Mouse (Mus musculus) limb, embryonic 14.5 days (tissue): ENCODE data around the gene Kif3b. TPM values are rescaled to one million over a fixed set of nuclear protein-coding genes. Genes with fewer than 3 reads are reported as not detected.

Experiments
- ATAC-seq: fragments of 200-750 bp; cut with Nextera tagmentation; 2 replicates; pipeline ENCODE4 v1.8.0; 2017; ENCODE audit warnings: low read depth, moderate number of reproducible peaks, moderate TSS enrichment; ENCODE audit not compliant: low FRiP score
- DNase-seq: peaks from one replicate; pipeline ENCODE4 v3.0.0-alpha.2; 2015; ENCODE audit warnings: low spot score
- H3K27ac ChIP-seq: fragments of 300-500 bp; sonication (generic); replicated peaks from 2 replicates; pipeline ENCODE4 v1.5.1; 2014; ENCODE audit warnings: low read depth, mild to moderate bottlenecking, low read length, moderate library complexity, mixed read lengths
- H3K27me3 ChIP-seq: fragments of 300-500 bp; sonication (generic); 2 replicates; pipeline ENCODE4 v1.6.1; 2014; ENCODE audit warnings: low read length, mixed read lengths; ENCODE audit not compliant: control insufficient read depth, insufficient read depth
- H3K36me3 ChIP-seq: fragments of 300-500 bp; sonication (generic); 2 replicates; pipeline ENCODE4 v1.6.1; 2014; ENCODE audit warnings: mild to moderate bottlenecking, low read length, moderate library complexity, mixed read lengths; ENCODE audit not compliant: control insufficient read depth, insufficient read depth
- H3K4me1 ChIP-seq: fragments of 300-500 bp; sonication (generic); 2 replicates; pipeline ENCODE4 v1.6.1; 2014; ENCODE audit warnings: antibody characterized with exemption, low read length, mixed read lengths; ENCODE audit not compliant: control insufficient read depth, insufficient read depth
- H3K4me2 ChIP-seq: fragments of 300-500 bp; sonication (generic); replicated peaks from 2 replicates; pipeline ENCODE4 v1.6.1; 2014; ENCODE audit warnings: low read depth, mild to moderate bottlenecking, low read length, moderate library complexity; ENCODE audit not compliant: severe bottlenecking
- H3K4me3 ChIP-seq: fragments of 300-500 bp; sonication (generic); replicated peaks from 2 replicates; pipeline ENCODE4 v1.5.1; 2014; ENCODE audit warnings: low read length
- H3K9ac ChIP-seq: fragments of 300-500 bp; sonication (generic); 2 replicates; pipeline ENCODE4 v1.6.1; 2014; ENCODE audit warnings: mild to moderate bottlenecking, low read depth, low read length, moderate library complexity; ENCODE audit not compliant: severe bottlenecking
- H3K9me3 ChIP-seq: fragments of 300-500 bp; sonication (generic); 2 replicates; pipeline ENCODE4 v1.6.1; 2016; ENCODE audit warnings: low read length; ENCODE audit not compliant: control insufficient read depth
- POLR2A ChIP-seq: fragments of 200-500 bp; IDR thresholded peaks from 2 replicates; pipeline ENCODE4 v1.8.0; 2012; ENCODE audit warnings: inconsistent platforms, mild to moderate bottlenecking, moderate library complexity, borderline replicate concordance; ENCODE audit not compliant: insufficient read depth, insufficient read length; ENCODE audit errors: extremely low read depth
- WGBS: fragments of 180-500 bp; shearing (Covaris S2); extraction: QIAGEN DNeasy Blood & Tissue Kit; methylation state at CpG from one replicate; pipeline ENCODE4 v1.1.7; 2014; 5-methylcytosine and 5-hydroxymethylcytosine counted together
- polyA plus RNA-seq, 2 experiments: library from polyadenylated mRNA; depleted of rRNA in 1 of 2; stranded (reverse) in 1 of 2; unstranded in 1 of 2; fragments of >200 nt; fragmentation: Nextera tagmentation in 1 of 2; extraction: Ambion mirVana in 1 of 2; gene quantifications; 2 replicates each; pipeline versions ENCODE4 v1.2.1 to v1.2.3; 2012 to 2014

Kif3b gene
- polyA plus RNA-seq, 2 experiments = 4.7 to 11.5 TPM

- WGBS = 87% methylated on average over 9 of the region's 9 CpGs
- no peak for TF ChIP-seq POLR2A
Observed at GRCm38 (mm10) chr2:153312884-153313283, 21.7 kb downstream of the Kif3b start.

GRCm38 (mm10) chr2:153318408-153318807 is 27.2 kb downstream of the Kif3b start:
- H3K36me3 ChIP-seq = peaks cover 50% of the 10 kb centered on the region
- H3K4me1 ChIP-seq = no peaks in the 10 kb centered on the region
- H3K9me3 ChIP-seq = no peaks in the 10 kb centered on the region
- DNase-seq = no peak
- 94% methylated on average over 4 of the region's 4 CpGs for WGBS
- no peak for TF ChIP-seq POLR2A
- no peak overlapping the region for H3K4me2 ChIP-seq
- no peak overlapping the region for H3K4me3 ChIP-seq
- H3K9ac ChIP-seq = no peak overlapping the region
- no peak for ATAC-seq
- H3K27ac ChIP-seq = no peak overlapping the region
- H3K27me3 ChIP-seq = no peaks in the 10 kb centered on the region

More at GRCm38 (mm10) chr2:153312884-153313283, 21.7 kb downstream of the Kif3b start:
- Histone ChIP-seq H3K9me3 (no peaks in the 10 kb centered on the region), H3K4me3 (no peak overlapping the region), H3K4me1 (no peaks in the 10 kb centered on the region), H3K36me3 (peaks cover 14% of the 10 kb centered on the region), H3K27ac (no peak overlapping the region), H3K9ac (no peak overlapping the region), H3K27me3 (no peaks in the 10 kb centered on the region), H3K4me2 (no peak overlapping the region)
- DNase-seq (no peak), ATAC-seq (no peak)

GRCm38 (mm10) chr2:153319036-153319643 is 27.9 kb downstream of the Kif3b start:
- no peak for ATAC-seq
- WGBS = 76% methylated on average over 8 of the region's 8 CpGs
- H3K27ac ChIP-seq = no peak overlapping the region
- no peak overlapping the region for H3K9ac ChIP-seq
- no peaks in the 10 kb centered on the region for H3K27me3 ChIP-seq
- H3K4me2 ChIP-seq = no peak overlapping the region
- H3K4me1 ChIP-seq = no peaks in the 10 kb centered on the region
- no peak for TF ChIP-seq POLR2A
- H3K4me3 ChIP-seq = no peak overlapping the region
- H3K36me3 ChIP-seq = peaks cover 57% of the 10 kb centered on the region
- H3K9me3 ChIP-seq = no peaks in the 10 kb centered on the region
- no peak for DNase-seq

GRCm38 (mm10) chr2:153325706-153326376 is 34.6 kb downstream of the Kif3b start:
- no peak overlapping the region for H3K4me2 ChIP-seq
- no peak overlapping the region for H3K9ac ChIP-seq
- H3K9me3 ChIP-seq = no peaks in the 10 kb centered on the region
- ATAC-seq (no peak), DNase-seq (no peak)
- no peaks in the 10 kb centered on the region for H3K27me3 ChIP-seq
- peaks cover 77% of the 10 kb centered on the region for H3K36me3 ChIP-seq
- 67% methylated on average over 9 of the region's 9 CpGs for WGBS
- H3K4me3 ChIP-seq = no peak overlapping the region
- no peak for TF ChIP-seq POLR2A
- H3K4me1 ChIP-seq = no peaks in the 10 kb centered on the region
- no peak overlapping the region for H3K27ac ChIP-seq

- H3K4me1 ChIP-seq = no peaks in the 10 kb centered on the region
- H3K27me3 ChIP-seq = no peaks in the 10 kb centered on the region
- ATAC-seq (no peak), DNase-seq (no peak)
- no peak for TF ChIP-seq POLR2A
- peaks cover 28% of the 10 kb centered on the region for H3K36me3 ChIP-seq
- no peak overlapping the region for H3K4me2 ChIP-seq
- no peak overlapping the region for H3K4me3 ChIP-seq
- WGBS = 97% methylated on average over 5 of the region's 5 CpGs
- no peak overlapping the region for H3K27ac ChIP-seq
- H3K9ac ChIP-seq = no peak overlapping the region
- H3K9me3 ChIP-seq = no peaks in the 10 kb centered on the region
Observed at GRCm38 (mm10) chr2:153332271-153332670, 41.1 kb downstream of the Kif3b start.
